Mouse (Mus musculus): ENCODE data around the gene Idh2.
A peak's percentile ranks its signal among the peaks of the same experiment; 100 is the strongest.
"Not testable (repeated sequence)": the region's sequence is repeated elsewhere in the genome, so short reads cannot be mapped to it uniquely, and the experiment has no call there.

Idh2 gene

DNA sequence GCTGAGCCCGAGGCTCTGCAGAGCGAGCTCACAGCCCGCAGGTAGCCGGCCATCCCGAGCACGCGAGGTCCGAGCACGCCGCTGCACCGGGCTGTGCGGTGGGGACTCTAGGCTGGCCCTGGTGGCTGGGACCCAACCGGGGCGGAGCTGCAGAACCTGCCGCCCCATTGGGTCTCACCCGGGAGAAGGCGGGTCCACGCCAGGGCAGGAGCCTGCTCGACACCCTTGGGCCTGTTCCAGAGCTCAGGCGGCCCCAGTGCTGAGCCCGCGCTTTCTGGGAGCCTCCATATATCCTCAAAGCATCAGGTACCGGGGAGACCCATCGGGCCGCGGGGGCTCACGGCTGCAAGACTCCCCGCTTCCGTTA, at the start of gene Idh2:
Idh2 (minus strand) TSS at position 169 of the 367 bp plus-strand sequence.
- peak; percentile 68 to 87 for DNase-seq (ENCODE audit: low spot score in 2 of 2)

DNA sequence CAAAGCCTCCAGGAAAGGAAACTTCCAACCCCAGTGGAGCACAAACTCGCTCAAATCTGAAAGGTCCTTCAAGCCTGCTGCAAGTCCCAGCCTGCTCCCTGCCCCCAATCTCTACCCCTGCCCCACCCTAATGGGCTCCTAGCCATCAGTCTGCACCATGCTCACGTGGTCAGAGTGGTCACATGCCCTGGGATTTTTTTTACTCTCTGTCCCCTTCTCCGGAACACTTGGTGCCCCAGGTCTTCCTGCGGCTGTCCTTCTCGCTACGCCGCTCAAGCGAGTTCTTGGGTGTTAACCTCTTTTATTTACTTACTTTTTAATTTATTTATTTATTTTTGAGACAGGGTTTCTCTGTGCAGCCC, 45.7 kb upstream of the Idh2 start:
- peak in 1 of 2 experiments; percentile 41 for DNase-seq (ENCODE audit: low spot score in 2 of 2)

DNA sequence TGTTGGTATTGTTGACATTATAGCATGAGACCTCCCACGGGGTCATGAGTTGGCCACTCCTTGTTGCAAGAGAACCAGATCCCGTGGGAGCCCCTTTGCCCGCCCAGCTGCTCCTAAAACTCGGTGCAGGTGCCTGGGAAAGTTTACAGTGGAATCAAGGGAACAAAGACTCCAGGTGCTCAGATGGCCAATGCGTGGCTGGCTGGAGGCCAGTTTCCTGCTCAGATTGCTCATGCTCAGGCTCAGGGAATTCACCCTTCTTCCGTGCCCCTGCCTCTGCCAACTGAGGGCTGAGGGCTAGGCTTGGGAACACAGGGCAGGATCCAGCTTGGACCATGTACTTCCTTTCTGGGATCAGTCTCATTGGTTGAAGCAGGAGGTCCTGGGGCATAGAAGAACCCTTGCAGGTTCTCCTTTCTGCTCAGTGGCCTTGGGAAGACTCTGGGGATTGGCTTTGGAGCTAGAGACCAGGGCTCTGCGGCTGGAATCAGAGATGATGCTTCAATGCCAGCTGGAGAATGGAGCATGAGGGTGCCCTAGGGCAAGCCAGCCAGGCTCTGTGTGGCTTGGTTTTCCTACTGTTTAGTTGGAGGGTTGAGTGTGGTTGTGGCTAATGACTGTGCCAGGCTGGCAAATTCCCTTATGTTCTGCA, 45.2 kb upstream of the Idh2 start:
- peak in 1 of 2 experiments; percentile 18 for DNase-seq (ENCODE audit: low spot score in 2 of 2)

DNA sequence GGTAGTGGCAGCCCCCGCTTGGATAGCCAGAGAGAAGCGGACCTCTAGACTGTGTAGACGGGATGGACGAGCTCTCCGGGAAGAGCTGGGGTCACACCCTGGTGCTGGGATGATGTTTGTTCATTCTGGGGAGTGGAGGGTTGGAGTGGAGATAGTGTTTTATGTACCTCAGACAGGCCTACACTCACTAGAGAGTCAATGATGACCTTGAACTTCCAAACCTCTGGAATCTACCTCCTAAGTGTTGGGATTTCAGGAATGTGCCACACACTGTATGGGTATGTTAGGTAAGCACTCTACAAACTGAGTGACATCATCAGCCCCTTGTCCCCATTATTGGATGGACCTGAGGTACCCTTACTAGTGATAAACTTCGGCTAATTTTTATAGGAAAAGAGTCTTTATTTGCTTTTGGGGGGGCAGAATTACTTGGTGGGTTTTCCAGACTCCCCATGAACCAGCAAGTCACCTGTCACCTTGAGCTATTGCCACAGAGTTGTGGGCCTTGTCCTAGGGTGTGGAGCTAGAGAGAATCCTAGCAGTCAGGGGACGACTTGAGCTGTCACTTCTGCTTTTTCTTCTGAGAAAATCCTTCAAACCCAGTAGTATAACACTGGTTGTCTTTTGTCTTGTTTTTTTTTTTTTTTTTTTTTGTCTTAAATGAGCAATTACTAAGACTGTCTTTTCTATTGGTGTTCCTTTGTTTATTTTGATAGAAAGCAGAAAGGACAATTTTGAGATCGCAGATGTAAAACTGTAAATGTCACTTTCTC, 43.5 kb upstream of the Idh2 start:
- no peak for DNase-seq (ENCODE audit: low spot score in 2 of 2)

GRCm38 (mm10) chr7:80156711-80157227, 41.6 kb upstream of the Idh2 start:
- peak in 1 of 2 experiments; percentile 65 for DNase-seq (ENCODE audit: low spot score in 2 of 2)

DNA sequence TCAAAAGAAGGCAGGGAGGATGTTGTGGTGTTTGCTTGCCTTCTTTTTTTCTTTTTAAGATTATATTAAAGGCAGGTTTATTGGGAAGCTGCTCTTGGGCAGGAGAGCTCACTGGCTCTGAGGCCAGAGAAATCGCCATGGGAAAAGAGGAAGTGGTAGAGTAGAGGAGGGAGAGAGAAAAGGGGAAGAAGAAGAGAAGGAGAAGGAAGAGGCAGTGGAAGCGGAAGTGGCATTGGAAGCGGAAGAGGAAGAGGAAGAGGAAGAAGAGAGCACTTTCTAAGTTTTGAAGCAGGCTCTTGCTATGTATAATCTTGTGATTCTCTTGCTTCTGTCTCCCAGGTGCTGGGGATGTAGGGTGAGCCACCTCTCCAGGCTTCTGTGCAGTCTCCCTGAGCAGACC, 39.5 kb upstream of the Idh2 start:
- no peak for DNase-seq (ENCODE audit: low spot score in 2 of 2)

- no peak for DNase-seq (ENCODE audit: low spot score in 2 of 2)
These were observed 37.6 kb upstream of the Idh2 start for GRCm38 (mm10) chr7:80152756-80153155.

DNA sequence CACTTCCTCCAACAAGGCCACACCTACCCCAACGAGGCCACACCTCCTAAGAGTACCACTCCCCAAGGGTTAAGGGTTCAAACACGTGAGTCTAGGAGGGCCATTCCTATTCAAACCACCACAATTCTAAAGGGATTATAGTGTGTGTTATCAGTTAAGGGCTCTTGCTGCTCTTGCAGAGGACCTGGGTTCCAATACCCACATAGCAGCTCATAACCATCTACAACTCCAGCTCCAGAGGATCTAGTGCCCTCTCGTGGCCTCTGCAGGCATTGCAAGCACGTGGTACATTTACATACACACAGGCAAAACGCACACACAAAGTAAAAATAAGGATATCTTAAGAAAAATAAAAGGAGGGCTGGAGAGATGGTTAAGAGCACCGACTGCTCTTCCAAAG, 37.0 kb upstream of the Idh2 start:
- DNase-seq (ENCODE audit: low spot score in 2 of 2), result peak in 1 of 2 experiments; percentile 19

- DNase-seq (ENCODE audit: low spot score in 2 of 2), result peak in 1 of 2 experiments; percentile 61
These were observed 34.2 kb upstream of the Idh2 start for GRCm38 (mm10) chr7:80149356-80149755.

DNA sequence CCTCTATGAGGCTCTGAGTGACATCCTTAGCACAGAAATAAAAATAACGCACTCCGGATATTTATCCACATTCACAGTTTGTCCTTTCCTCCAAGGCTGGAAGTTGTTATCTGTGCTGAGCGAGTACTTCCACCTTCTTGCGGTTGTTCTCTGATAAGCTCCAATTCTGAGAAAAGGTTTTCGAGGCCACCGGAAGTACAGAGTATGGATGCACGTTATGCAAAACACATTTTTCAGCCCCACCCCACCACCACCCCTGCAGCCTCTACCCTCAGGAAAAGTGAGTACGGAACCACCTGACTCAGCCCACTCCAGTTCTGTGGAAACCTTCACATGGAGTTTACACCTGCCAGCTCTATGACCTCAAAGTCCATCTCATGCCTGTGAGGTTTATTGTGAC, 30.9 kb upstream of the Idh2 start:
- DNase-seq (ENCODE audit: low spot score in 2 of 2), result no peak

DNA sequence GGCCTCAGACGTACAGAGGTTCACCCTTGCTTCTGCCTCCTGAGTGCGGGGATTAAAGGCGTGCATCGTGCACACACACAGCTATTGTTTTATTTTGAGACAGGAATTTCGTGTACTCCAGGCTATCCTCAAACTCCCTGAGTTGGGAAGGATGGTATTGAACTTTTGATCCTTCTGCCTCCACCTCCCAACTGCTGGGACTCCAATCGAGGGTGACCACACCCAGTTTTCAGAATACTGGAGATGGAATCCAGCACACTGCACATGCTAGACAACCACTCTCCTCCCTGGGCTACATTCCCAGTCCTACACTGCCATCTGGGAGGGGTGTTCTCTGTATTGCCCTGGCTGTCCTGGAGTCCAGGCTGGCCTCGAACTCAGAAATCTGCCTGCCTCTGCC, 29.5 kb upstream of the Idh2 start:
- no peak for DNase-seq (ENCODE audit: low spot score in 2 of 2)

DNA sequence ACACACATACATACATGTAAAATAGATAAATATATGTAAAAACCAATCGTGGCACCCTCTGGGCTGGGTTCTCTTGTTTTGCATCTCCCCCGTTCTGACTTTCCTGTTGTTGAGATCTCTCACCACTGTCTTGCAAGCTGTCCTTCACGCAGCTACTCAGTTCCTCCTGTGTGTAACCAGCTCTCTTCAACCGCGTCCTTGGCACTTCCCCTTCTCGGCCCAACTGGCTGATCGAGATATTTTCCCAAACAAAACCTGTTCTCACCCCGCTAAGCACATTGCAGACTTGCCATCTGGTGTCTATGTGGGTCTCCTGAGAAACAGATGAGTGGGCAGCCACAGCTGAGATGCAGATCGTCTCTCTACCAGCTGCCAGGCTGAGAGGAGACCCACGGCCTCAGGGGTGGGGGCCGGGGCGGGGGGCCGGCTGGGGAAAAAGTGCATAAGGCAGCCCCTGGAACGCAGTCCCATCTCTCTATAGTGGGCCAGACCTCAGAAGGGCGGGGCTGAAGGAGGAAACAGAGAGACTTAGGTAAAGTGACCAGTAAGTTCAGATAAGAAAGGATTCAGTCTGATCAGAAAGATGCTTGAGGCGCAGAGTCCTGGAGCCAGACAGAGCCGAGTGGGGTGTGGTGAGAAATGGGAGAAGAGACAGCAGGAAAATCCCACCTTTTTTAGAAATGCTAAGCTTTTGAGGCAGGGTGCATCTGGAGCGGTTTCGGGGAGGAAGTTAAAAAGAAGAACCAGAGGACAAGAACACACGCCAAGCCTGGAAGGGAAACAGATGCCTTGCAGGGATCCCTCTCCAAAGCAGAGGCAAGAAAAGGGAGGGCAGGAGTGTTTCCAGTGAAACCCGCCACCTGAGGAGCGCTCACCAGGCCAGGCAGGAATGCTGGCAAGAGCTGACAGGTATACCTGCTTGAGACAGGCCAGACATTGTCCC, 28.4 kb upstream of the Idh2 start:
- DNase-seq (ENCODE audit: low spot score in 2 of 2), result peak in 1 of 2 experiments; percentile 57

DNA sequence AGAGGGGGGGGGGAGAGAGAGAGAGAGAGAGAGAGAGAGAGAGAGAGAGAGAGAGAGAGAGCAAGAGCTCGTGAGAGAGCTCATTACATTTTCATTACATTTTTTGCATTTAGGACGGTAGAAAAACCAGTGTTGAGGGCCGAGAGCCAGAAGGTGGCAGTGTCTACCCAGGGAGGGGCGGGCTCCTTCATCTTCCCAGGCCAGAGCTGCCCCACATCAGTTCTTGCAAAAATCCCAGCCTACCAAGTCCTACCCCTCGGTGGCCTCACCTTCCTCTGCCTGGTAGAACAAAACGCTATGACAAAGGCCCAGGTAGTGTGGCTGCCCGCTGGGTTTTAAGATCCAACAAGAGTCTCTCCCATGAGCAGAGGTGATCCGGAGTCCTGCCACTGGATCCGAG, 25.6 kb upstream of the Idh2 start:
- peak; percentile 43 to 76 for DNase-seq (ENCODE audit: low spot score in 2 of 2)

GRCm38 (mm10) chr7:80138375-80138774, 23.2 kb upstream of the Idh2 start:
- no peak for DNase-seq (ENCODE audit: low spot score in 2 of 2)

DNA sequence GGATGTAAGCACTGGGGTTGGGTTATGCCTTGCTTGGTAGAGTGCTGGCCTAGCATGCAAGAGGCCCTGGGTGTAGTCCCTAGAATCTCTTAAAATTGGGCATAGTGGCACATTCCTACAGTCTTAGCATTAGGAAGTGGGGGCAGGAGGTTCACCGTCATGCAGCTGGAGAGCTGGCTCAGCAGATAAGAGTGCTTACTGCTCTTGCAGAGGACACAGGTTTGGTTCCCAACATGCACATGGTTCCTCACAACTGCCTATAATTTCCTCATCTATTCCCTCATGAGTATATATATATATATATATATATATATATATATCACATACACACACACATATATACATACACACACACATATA, 20.0 kb upstream of the Idh2 start:
- DNase-seq (ENCODE audit: low spot score in 2 of 2), result no peak

- peak; percentile 64 to 88 for DNase-seq (ENCODE audit: low spot score in 2 of 2)
These were observed 19.4 kb upstream of the Idh2 start for GRCm38 (mm10) chr7:80134454-80135172.

GRCm38 (mm10) chr7:80132541-80132940, 17.3 kb upstream of the Idh2 start:
- peak; percentile 30 to 50 for DNase-seq (ENCODE audit: low spot score in 2 of 2)

DNA sequence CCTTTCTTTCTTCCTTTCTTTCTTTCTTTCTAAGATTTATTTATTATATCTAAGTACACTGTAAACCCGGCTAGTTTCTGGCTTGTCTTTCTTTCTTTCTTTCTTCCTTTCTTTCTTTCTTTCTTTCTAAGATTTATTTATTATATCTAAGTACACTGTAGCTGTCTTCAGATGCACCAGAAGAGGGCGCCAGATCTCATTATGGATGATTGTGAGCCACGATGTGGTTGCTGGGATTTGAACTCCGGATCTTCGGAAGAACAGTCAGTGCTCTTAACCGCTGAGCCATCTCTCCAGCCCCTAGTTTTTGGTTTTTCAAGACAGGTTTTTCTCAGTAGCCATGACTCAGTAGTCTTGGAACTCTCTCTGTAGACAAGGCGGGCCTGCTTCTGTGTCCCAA, 16.1 kb upstream of the Idh2 start:
- DNase-seq (ENCODE audit: low spot score in 2 of 2), result not testable (repeated sequence)

- no peak for DNase-seq (ENCODE audit: low spot score in 2 of 2)
These were observed 15.3 kb upstream of the Idh2 start for GRCm38 (mm10) chr7:80130344-80131055.

- no peak for DNase-seq (ENCODE audit: low spot score in 2 of 2)
These were observed 14.1 kb upstream of the Idh2 start for GRCm38 (mm10) chr7:80129278-80129677.

GRCm38 (mm10) chr7:80123672-80124071, 8.5 kb upstream of the Idh2 start:
- DNase-seq (ENCODE audit: low spot score in 2 of 2), result no peak

All from cerebellum, postnatal 4 days (tissue).